Mouse (Mus musculus) kidney, adult 2 months (tissue): ENCODE results near the gene Sectm1b. TPM values are rescaled to one million over a fixed set of nuclear protein-coding genes. Genes with fewer than 3 reads are reported as not detected.
A peak's percentile ranks its signal among the peaks of the same experiment; 100 is the strongest.
"Not testable (repeated sequence)": the region's sequence is repeated elsewhere in the genome, so short reads cannot be mapped to it uniquely, and the experiment has no call there.

Experiments
- DNase-seq: peaks from one replicate; pipeline ENCODE4 v3.0.0; 2021
- H3K27ac ChIP-seq: fragments of 200-500 bp; 2 replicates; pipeline ENCODE4 v1.5.1; 2012; ENCODE audit warnings: low read depth, low read length, control low read depth, inconsistent platforms; ENCODE audit not compliant: insufficient read depth
- H3K27me3 ChIP-seq: fragments of 200-500 bp; replicated peaks from 2 replicates; pipeline ENCODE4 v1.6.1; 2012; ENCODE audit warnings: mild to moderate bottlenecking, moderate library complexity, low read length, inconsistent platforms; ENCODE audit not compliant: control insufficient read depth, insufficient read depth
- H3K36me3 ChIP-seq: fragments of 200-500 bp; 2 replicates; pipeline ENCODE4 v1.6.1; 2012; ENCODE audit warnings: mild to moderate bottlenecking, moderate library complexity, low read length, inconsistent platforms; ENCODE audit not compliant: control insufficient read depth, insufficient read depth
- H3K4me1 ChIP-seq: fragments of 200-500 bp; 2 replicates; pipeline ENCODE4 v1.6.1; 2011; ENCODE audit warnings: low read length; ENCODE audit not compliant: control insufficient read depth, insufficient read depth
- H3K4me3 ChIP-seq: fragments of 200-500 bp; 2 replicates; pipeline ENCODE4 v1.5.1; 2011; ENCODE audit warnings: mild to moderate bottlenecking, low read depth, low read length, control low read depth; ENCODE audit not compliant: insufficient read depth
- CTCF ChIP-seq: fragments of 200-500 bp; conservative IDR thresholded peaks from 2 replicates; pipeline ENCODE4 v1.5.1; 2011; ENCODE audit warnings: low read depth, mild to moderate bottlenecking, control low read depth, low read length, moderate library complexity, mixed read lengths; ENCODE audit not compliant: insufficient read depth, insufficient read length
- POLR2A ChIP-seq: fragments of 200-500 bp; IDR thresholded peaks from one replicate; pipeline ENCODE4 v1.6.1; 2011; ENCODE audit warnings: low read depth, low read length, control low read depth
- WGBS: fragments of 180-500 bp; shearing (Covaris S2); methylation state at CpG from one replicate; pipeline ENCODE4 v1.1.7; 2018; 5-methylcytosine and 5-hydroxymethylcytosine counted together
- polyA plus RNA-seq: library from polyadenylated mRNA; depleted of rRNA; stranded (reverse); fragments of >200 nt; gene quantifications from 2 replicates; pipeline ENCODE4 v1.2.3, GENCODE M21; 2012

Gene Sectm1b
- polyA plus RNA-seq, 1 experiment: 75.2 TPM

DNA sequence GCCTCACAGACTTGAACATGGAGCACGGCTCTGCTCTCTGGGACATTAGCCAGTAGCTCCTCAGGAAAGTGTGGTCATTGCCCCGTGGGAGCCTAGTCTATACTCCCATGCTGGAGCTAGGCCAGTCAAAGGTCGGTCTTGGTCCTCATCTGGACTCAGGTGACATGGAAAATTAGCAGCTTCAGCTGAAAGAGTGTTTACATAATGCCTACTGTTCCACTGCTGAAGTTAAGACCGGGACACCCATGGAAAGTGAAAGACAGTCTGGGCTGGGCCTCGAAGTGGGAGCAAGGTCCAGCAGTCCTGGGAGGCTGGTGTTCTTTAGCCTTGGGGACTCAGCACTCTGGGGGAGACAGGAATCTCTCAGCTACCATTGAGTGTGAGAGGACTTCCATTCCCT is 5.2 kb downstream of the Sectm1b start:
- H3K4me3 ChIP-seq: no peak overlapping the region
- H3K36me3 ChIP-seq: no peaks in the 10 kb centered on the region
- 50% methylated on average over 5 of the region's 5 CpGs for WGBS
- peaks cover 34% of the 10 kb centered on the region for H3K4me1 ChIP-seq
- TF ChIP-seq CTCF (no peak), POLR2A (no peak)
- DNase-seq: peak; percentile 96
- H3K27me3 ChIP-seq: no peaks in the 10 kb centered on the region
- H3K27ac ChIP-seq: peak overlapping the region; percentile 98

GRCm38 (mm10) chr11:121056536-121057236 is 6.7 kb downstream of the Sectm1b start:
- WGBS: 33% methylated on average over 7 of the region's 7 CpGs
- Histone ChIP-seq H3K27ac (peak overlapping the region; percentile 98), H3K4me1 (peaks cover 41% of the 10 kb centered on the region), H3K36me3 (no peaks in the 10 kb centered on the region), H3K27me3 (no peaks in the 10 kb centered on the region), H3K4me3 (no peak overlapping the region)
- peak; percentile 91 for DNase-seq
- no peak for TF ChIP-seq CTCF
- no peak for TF ChIP-seq POLR2A

GRCm38 (mm10) chr11:121053536-121053935 is 9.8 kb downstream of the Sectm1b start:
- Histone ChIP-seq H3K4me1 (peaks cover 32% of the 10 kb centered on the region), H3K27ac (no peak overlapping the region), H3K36me3 (no peaks in the 10 kb centered on the region), H3K4me3 (no peak overlapping the region), H3K27me3 (no peaks in the 10 kb centered on the region)
- peak; percentile 90 for DNase-seq
- whole genome bisulfite sequencing: 19% methylated on average over 8 of the region's 8 CpGs
- TF ChIP-seq POLR2A: no peak
- TF ChIP-seq CTCF: peak; percentile 93

DNA sequence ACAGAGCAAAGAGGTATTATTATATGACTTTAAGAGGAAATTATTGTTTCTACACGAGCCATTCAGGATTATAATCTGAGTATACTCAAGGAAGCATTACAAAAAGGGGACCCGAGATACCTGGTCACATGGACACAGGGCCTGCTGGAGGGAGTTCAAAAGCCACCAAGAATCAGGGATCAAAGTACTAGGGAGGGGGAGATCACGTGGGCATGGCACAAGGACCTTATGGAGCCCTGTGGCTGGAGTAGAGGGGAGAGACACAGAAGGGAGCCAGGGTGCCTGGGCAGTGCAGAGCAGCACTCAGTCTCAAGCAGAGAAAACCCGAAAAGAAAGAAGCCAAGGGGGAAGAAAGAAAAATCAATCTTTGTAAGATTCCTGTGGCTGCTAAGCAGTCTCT is 11.0 kb downstream of the Sectm1b start:
- peaks cover 24% of the 10 kb centered on the region for H3K4me1 ChIP-seq
- WGBS: 56% methylated on average over 4 of the region's 4 CpGs
- peak overlapping the region; percentile 26; the same call in 1 of the 2 replicates for H3K27ac ChIP-seq
- DNase-seq: peak; percentile 85
- H3K36me3 ChIP-seq: no peaks in the 10 kb centered on the region
- H3K4me3 ChIP-seq: no peak overlapping the region
- TF ChIP-seq POLR2A (no peak), CTCF (no peak)
- H3K27me3 ChIP-seq: no peaks in the 10 kb centered on the region

- Histone ChIP-seq H3K27ac (no peak overlapping the region), H3K4me3 (no peak overlapping the region), H3K36me3 (no peaks in the 10 kb centered on the region), H3K27me3 (no peaks in the 10 kb centered on the region), H3K4me1 (peaks cover 19% of the 10 kb centered on the region)
- WGBS: 50% methylated on average over 1 of the region's 1 CpGs
- TF ChIP-seq POLR2A (no peak), CTCF (no peak)
- no peak for DNase-seq
Measured at GRCm38 (mm10) chr11:121051793-121052192, 11.6 kb downstream of the Sectm1b start.

DNA sequence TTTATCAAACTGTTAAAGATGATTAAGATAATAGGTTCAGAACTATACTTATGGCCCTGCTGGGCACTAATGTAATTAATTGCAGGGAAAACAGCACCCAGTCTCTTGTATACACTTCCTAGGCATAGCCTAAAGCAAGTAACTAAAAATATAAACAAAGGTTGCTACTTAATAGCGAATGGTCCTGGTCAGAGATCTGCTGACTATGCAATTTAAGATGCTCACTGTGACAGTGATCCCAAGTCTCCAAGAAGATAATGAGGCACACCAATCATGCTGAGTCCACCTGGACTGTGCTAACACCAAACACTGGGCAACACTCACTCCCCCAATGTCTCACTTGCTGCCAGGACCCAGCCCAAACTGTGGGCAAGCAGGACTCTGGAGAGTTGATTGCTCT is 13.5 kb downstream of the Sectm1b start:
- Histone ChIP-seq H3K27me3 (no peaks in the 10 kb centered on the region), H3K4me1 (peaks cover 7% of the 10 kb centered on the region; the same call in 1 of the 2 replicates), H3K36me3 (no peaks in the 10 kb centered on the region), H3K4me3 (no peak overlapping the region), H3K27ac (no peak overlapping the region)
- no peak for DNase-seq
- TF ChIP-seq POLR2A (no peak), CTCF (no peak)
- 74% methylated on average over 1 of the region's 1 CpGs for WGBS

- no peaks in the 10 kb centered on the region for H3K36me3 ChIP-seq
- H3K27ac ChIP-seq: no peak overlapping the region
- DNase-seq: peak; percentile 22
- H3K4me3 ChIP-seq: no peak overlapping the region
- H3K4me1 ChIP-seq: peaks cover 5% of the 10 kb centered on the region; the same call in 1 of the 2 replicates
- no peak for TF ChIP-seq POLR2A
- no peaks in the 10 kb centered on the region for H3K27me3 ChIP-seq
- 50% methylated on average over 2 of the region's 2 CpGs for WGBS
Measured at GRCm38 (mm10) chr11:121047826-121048399, 15.5 kb downstream of the Sectm1b start.

GRCm38 (mm10) chr11:121045286-121045685 is 18.1 kb downstream of the Sectm1b start:
- 83% methylated on average over 1 of the region's 1 CpGs for WGBS
- TF ChIP-seq CTCF: no peak
- TF ChIP-seq POLR2A: no peak
- DNase-seq: peak; percentile 36
- Histone ChIP-seq H3K27ac (no peak overlapping the region), H3K4me1 (no peaks in the 10 kb centered on the region), H3K27me3 (no peaks in the 10 kb centered on the region), H3K36me3 (no peaks in the 10 kb centered on the region), H3K4me3 (no peak overlapping the region)

GRCm38 (mm10) chr11:121043025-121043424 is 20.3 kb downstream of the Sectm1b start:
- whole genome bisulfite sequencing: 43% methylated on average over 1 of the region's 1 CpGs
- not testable (repeated sequence) for H3K4me3 ChIP-seq

More at GRCm38 (mm10) chr11:121043025-121043424, 20.3 kb downstream of the Sectm1b start:
- H3K27me3 ChIP-seq, H3K27ac ChIP-seq, H3K36me3 ChIP-seq, DNase-seq, H3K4me1 ChIP-seq: not testable (repeated sequence)
